Mouse (Mus musculus): ENCODE data around the gene Gm20708. TPM values are rescaled to one million over a fixed set of nuclear protein-coding genes. Genes with fewer than 3 reads are reported as not detected.
"Not testable (repeated sequence)": the region's sequence is repeated elsewhere in the genome, so short reads cannot be mapped to it uniquely, and the experiment has no call there.

The Gm20708 gene
- total RNA-seq, 2 experiments from 2014 or later, result 4.4 to 5.1 TPM

GRCm38 (mm10) chr11:117780582-117781111 is 28.8 kb upstream of the Gm20708 start:
- intact Hi-C loops (cut with DNase I), result no loop called here
- DNase-seq, result peak; percentile 58

GRCm38 (mm10) chr11:117781199-117781821 is 28.2 kb upstream of the Gm20708 start:
- DNase-seq, result peak; percentile 51

GRCm38 (mm10) chr11:117781993-117782704 is 27.3 kb upstream of the Gm20708 start, which contains the start of the genes Tmc8 and Tmc6:
Tmc8 (plus strand) TSS chr11:117782076.
Tmc6 (minus strand) TSS chr11:117782198.
- DNase-seq, result no peak
- intact Hi-C loops (cut with DNase I), result no loop called here

More at GRCm38 (mm10) chr11:117781199-117781821, 28.2 kb upstream of the Gm20708 start:
- intact Hi-C loops (cut with DNase I), result no loop called here

GRCm38 (mm10) chr11:117782705-117783034 is 26.8 kb upstream of the Gm20708 start:
- intact Hi-C loops (cut with DNase I), result no loop called here
- no peak for DNase-seq

- intact Hi-C loops (cut with DNase I), result no loop called here
- DNase-seq, result peak; percentile 77
Observed at GRCm38 (mm10) chr11:117783089-117783488, 26.4 kb upstream of the Gm20708 start.

GRCm38 (mm10) chr11:117783683-117784309 is 25.7 kb upstream of the Gm20708 start:
- DNase-seq, result no peak

GRCm38 (mm10) chr11:117786294-117786693 is 23.2 kb upstream of the Gm20708 start:
- peak; percentile 76 for DNase-seq
- intact Hi-C loops (cut with DNase I), result no loop called here

More at GRCm38 (mm10) chr11:117783683-117784309, 25.7 kb upstream of the Gm20708 start:
- intact Hi-C loops (cut with DNase I), result no loop called here

GRCm38 (mm10) chr11:117788481-117788880 is 21.0 kb upstream of the Gm20708 start:
- intact Hi-C loops (cut with DNase I); DNase-seq: not testable (repeated sequence)

GRCm38 (mm10) chr11:117790286-117790685 is 19.2 kb upstream of the Gm20708 start:
- peak; percentile 58 for DNase-seq
- intact Hi-C loops (cut with DNase I), result no loop called here

- DNase-seq, result no peak
- intact Hi-C loops (cut with DNase I), result no loop called here
Observed at GRCm38 (mm10) chr11:117790703-117791440, 18.6 kb upstream of the Gm20708 start.

- intact Hi-C loops (cut with DNase I), result no loop called here
- no peak for DNase-seq
Observed at GRCm38 (mm10) chr11:117791441-117791761, 18.1 kb upstream of the Gm20708 start.

GRCm38 (mm10) chr11:117792281-117792888 is 17.1 kb upstream of the Gm20708 start:
- DNase-seq, result no peak
- intact Hi-C loops (cut with DNase I), result no loop called here

- no peak for DNase-seq
- intact Hi-C loops (cut with DNase I), result no loop called here
Observed at GRCm38 (mm10) chr11:117794035-117794551, 15.4 kb upstream of the Gm20708 start.

- intact Hi-C loops (cut with DNase I), result no loop called here
- DNase-seq, result no peak
Observed at GRCm38 (mm10) chr11:117796954-117797353, 12.5 kb upstream of the Gm20708 start.

GRCm38 (mm10) chr11:117797511-117798159 is 11.8 kb upstream of the Gm20708 start, which contains the start of gene 6030468B19Rik:
6030468B19Rik (plus strand) TSS chr11:117797660.
- no peak for DNase-seq
- intact Hi-C loops (cut with DNase I), result no loop called here

- DNase-seq, result no peak
- intact Hi-C loops (cut with DNase I), result no loop called here
Observed at GRCm38 (mm10) chr11:117798160-117798541, 11.3 kb upstream of the Gm20708 start.

- intact Hi-C loops (cut with DNase I), result no loop called here
Observed at GRCm38 (mm10) chr11:117799174-117799573, 10.3 kb upstream of the Gm20708 start.

GRCm38 (mm10) chr11:117800038-117800437 is 9.4 kb upstream of the Gm20708 start:
- DNase-seq, result no peak
- intact Hi-C loops (cut with DNase I), result no loop called here

More at GRCm38 (mm10) chr11:117799174-117799573, 10.3 kb upstream of the Gm20708 start:
- DNase-seq, result no peak

GRCm38 (mm10) chr11:117801650-117802049 is 7.8 kb upstream of the Gm20708 start:
- DNase-seq, result no peak
- intact Hi-C loops (cut with DNase I), result no loop called here
